Mouse (Mus musculus): ENCODE measurements around the gene Avil.
"Not testable (repeated sequence)": the region's sequence is repeated elsewhere in the genome, so short reads cannot be mapped to it uniquely, and the experiment has no call there.

Avil gene

DNA sequence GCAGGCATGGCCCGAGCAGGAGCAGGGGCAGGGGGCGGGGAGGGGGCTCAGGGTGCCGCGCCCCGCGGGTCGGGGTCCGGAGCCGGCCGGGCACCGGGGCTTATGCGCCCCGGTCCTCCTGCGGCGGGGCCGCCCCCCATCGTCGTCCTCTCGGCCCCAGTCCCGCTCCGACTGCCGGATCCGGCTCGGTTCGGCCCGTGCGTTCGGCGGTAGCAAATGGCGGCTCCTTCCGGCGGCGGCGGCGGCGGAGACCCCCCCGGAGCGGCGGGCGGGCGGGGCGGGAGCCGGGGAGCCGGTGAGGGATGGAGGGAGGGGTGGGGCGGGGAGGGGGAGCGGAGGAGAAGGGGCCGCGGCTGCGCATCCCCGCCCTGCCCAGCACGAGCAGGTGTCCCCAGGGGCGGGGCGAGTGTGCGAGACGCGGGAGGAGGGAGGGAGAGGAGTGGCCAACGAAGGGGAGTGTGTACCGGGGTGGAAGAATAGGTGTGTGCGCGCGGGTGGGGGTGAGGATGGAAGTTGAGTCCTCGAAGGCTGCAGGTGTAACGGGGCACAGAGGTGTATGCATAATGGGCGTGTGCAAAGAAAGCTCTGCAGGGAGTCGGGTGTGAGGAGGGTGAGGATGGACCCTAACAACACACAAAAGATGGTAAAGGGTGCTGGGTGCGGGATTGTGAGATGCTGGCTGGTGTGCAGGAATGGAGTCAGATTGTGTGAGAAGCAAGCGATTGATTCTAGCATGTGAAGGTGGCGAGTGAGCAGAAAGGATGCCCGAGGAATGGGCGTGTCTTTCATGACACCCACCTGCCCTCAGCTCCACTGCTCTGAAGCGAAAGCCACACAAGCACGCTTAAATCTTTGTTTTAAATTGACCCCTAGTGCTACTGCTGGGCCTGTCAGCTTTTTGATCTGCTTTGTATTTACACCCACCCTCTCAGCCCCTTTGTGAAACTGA, 59.7 kb downstream of the Avil start, which contains the start of gene March9:
March9 (minus strand) TSS at position 217 of the 949 bp plus-strand sequence.
- DNase-seq, result peak; percentile 82

DNA sequence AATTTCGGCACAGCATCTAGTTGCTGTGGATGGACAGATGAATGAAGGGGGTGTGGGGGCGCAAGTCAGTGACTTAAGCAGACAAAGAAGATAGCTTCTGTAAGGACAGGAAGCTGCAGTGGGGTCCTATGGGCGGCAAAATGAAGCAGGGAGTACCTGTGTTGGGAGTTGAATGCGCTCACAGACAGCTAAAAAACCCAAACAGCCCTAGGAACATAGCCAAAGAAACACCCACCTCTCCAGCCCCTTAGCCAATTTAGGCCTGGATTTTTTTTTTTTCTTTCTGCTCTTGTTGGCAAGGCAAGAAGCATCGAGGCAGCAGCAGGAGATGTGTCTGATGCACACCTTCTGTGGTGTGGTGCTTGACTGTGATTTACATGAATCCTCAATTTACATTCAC, 60.6 kb downstream of the Avil start:
- DNase-seq, result no peak

DNA sequence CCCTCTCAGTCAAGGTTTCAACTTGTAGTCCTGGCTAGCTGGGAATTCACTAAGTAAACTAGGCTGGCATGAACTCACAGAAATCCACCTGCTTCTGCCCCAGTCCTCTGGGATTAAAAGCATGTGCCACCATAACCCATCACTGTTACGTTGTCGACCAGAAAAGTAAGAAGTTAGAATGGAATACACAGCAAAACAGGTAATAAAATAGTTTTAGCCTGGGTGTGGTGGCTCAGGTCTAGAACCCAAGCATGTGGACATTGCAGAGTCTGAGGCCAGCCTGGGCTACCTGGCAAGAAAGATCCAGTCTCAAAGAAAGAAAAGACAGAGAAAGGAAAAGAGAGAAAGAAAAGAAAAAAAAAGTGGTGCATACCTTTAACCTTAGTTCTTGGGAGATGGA, 61.0 kb downstream of the Avil start:
- DNase-seq, result no peak

DNA sequence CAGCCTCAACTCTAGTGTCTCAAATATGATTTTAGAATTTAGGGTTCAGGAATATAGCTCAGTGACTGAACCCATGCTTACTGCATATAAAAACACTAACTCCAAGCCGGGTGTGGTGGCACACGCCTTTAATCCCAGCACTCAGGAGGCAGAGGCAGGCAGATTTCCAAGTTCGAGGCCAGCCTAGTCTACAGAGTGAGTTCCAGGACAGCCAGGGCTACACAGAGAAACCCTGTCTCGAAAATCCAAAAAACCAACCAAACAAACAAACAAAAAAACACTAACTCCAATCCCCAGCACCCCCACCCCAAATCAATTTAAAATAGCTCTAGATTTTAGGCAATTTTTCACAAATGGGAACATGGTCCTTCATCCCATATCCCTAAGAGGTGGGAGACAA, 61.6 kb downstream of the Avil start:
- not testable (repeated sequence) for DNase-seq

DNA sequence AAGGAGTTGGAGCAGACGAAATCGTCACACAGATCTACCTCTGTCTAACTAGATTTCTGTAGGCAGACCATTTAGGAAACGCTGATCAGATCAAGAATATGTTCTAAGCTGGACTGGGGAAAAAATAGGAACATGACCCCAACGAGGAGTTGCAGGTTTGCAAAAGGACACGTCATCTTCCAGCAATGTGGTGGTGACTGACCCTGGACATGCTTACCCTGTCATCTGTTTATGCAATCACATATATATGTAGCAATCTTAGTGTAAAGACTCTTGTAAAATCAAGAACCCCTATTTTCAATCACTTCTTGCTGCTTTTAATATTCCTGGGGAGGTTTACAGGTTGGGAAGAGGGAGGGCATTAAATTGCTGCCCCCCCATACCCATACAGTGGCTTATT, 62.0 kb downstream of the Avil start:
- DNase-seq, result no peak

DNA sequence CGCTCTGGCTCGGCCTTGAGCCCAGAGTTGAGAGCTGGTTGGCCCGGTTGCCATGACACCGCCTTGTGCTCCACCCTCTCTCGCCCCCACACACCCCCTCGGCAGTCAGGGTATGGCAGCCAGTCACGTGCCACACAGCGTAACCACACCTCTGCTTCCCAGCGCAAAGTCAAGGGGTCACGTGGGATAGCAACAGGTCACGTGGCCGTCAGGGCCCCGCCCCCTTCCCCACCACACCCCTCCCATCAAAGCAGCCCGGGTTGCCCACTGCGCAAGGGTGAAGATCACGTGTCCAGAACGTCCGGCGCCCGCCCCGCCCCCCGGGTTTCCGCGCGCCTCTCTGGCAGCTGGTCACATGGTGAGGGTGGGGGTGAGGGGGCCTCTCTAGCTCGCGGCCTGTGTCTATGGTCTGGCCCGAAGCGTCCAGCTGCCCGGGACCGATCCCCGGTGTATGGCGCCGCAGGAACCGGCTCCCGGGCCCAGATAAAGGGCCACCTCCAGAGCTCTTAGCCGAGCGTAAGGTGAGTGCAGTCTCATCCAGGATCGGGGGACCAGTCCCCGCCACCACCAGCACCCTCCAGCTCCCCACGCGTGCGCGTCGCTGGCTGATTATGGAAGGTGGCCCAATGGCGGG, 62.8 kb downstream of the Avil start, which contains the start of gene Cdk4:
Cdk4 (plus strand) TSS at position 296 of the 634 bp plus-strand sequence.
- peak; percentile 99 for DNase-seq

DNA sequence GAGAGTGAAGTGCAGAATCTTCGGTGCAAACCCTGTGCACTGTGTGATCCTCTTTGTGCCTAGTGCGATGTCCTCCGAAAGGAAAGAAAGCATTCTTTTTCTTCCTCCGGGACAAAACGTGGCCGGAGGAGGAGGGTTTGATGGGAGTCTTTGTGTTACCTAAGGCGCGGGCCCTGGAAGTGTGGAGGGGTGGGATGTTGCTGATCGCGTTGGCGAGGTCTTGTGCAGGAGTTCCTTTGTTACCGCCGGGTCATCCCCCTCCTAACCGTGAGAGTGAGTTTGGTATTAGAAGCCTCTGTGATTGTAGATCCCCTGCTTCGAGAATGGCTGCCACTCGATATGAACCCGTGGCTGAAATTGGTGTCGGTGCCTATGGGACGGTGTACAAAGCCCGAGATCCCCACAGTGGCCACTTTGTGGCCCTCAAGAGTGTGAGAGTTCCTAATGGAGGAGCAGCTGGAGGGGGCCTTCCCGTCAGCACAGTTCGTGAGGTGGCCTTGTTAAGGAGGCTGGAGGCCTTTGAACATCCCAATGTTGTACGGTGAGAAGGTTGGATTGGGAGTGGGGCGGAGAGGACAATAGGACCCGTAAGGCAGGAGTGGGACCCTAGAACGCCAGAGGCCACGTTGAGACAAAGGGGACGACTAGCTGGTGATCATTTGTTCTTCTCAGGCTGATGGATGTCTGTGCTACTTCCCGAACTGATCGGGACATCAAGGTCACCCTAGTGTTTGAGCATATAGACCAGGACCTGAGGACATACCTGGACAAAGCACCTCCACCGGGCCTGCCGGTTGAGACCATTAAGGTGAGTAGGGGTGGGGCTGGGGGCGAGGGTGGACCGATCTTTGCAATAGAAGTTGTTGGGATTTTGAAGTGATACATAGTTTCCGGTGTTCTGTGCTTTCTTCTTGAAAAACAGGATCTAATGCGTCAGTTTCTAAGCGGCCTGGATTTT, 63.7 kb downstream of the Avil start:
- DNase-seq, result no peak

DNA sequence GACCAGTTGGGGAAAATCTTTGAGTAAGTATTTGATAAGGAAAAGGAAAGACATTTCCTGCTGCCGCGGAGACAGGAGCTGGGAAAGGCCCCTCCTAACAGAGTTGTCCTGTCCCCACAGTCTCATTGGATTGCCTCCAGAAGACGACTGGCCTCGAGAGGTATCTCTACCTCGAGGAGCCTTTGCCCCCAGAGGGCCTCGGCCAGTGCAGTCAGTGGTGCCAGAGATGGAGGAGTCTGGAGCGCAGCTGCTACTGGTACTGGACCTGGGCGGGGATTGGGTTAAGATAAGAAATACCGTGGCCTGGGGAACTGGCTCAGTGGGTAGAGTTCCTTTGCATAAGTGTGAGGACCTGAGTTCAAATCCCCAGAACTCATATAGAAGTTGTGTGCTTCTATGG, 65.5 kb downstream of the Avil start:
- no peak for DNase-seq

DNA sequence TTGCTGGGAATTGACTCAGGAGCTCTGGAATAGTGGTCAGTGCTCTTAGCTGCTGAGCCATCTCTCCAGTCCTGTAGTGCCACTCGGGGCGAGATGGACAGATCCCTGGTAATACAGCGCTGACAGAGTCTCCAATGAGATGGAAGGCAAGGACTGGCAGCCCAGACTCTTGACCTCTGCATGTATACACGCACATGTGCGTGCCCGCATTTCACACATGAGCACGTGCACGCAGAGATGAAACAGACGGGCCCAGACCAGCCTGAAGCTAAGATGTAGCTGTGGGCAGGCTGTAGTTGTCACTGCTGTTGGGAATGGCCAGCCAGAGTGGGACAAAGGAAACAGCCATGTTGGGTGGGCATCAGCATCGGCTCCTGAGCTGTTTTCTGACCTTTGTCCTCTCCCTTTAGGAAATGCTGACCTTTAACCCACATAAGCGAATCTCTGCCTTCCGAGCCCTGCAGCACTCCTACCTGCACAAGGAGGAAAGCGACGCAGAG, 66.1 kb downstream of the Avil start:
- DNase-seq, result no peak

DNA sequence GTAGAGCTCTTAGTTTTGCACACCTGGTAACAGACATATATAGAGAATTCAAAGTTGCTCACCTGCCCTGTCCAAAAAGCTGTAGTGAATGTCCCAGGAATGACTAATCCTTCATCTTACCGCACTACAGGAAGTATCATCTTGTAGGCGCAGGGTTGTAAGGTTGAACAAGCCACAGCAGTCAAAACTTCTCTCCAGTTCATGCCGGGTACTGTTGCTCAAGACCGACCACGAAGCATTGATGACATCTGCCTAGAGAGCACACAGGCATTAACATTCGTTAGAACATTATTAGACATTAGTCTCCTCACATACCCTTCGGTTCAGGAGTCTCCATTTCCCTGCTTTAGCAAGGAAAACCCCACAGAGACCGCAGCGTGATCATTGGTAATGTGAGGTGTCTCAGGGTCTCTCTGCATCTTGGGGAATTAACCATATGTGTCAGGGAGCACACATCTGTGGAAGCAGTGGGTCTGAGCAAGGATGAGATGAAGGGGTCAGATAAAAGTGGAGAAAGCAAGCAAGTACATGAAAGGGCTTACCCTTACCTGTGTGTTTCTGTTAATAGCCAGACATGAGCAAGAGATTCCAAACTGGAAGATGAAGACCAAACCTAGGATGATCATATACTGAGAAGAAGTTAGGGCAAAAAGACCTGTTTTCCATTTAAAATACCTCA, 68.0 kb downstream of the Avil start:
- DNase-seq, result no peak

DNA sequence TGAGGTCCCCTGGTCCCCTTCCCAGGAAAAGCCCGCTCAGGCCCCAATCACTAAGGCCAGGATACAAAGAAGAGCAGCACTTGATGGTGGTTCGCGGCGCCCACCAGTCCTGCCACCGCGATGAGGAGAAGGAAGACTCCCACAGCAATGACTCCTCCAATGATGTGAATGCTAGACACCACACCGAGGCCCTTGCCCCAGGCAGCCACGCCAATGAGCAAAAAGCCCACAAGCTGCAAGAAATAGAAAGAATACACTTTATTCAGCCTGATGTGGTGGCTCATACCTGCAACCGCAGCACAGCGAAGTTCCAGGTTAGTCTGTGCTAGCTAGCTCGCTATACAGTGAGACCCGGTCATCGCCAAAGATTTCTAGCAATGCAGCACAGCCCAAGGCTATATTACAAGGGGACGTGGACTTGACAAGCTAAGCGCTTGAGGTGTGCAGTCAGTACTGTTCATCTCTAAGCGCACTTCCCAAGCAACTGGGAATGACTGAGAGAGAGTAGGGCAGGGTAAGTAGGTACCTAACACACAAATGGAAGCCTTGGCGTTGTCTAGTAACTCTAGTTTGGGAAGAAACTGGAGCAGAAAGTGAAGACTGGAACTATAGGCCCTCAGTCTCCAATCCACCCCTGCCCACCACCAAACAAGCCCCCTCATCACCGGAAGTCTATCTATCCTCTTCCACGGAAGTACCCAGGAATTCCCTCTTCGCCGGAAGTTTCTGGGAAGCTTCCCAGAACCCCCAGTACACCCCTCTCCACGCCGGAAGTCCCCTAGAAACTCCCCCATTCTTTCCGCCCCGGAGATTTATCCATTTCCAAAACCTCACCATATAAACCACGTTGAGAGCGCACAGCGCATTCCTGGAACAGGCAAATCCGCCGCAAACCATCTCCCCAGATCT, 69.0 kb downstream of the Avil start:
- no peak for DNase-seq

All from kidney, adult 18-20 months (tissue).